Mouse (Mus musculus): Measurements from ENCODE around the gene Rhobtb3.
"Not testable (repeated sequence)": the region's sequence is repeated elsewhere in the genome, so short reads cannot be mapped to it uniquely, and the experiment has no call there.

DNA sequence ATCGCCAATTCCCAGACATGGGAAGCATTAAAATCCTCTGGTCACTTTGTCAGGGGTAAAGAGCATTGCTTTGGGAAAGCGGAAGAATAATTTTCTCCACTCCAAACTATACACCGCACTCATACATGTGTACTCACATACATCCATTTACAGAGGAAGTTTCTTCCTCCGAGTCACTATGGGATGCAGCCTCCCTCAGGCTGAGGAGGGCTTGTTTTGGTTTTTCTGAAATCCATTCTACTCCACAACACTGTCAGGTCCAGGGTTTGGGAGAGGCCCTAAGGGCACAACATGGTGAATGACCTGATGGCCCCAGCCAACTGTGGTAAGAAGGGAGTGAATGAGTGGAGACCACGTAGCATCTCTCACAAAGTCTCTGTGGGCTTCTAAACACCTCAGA is 14.7 kb downstream of the Rhobtb3 start:
- not testable (repeated sequence) for TF ChIP-seq POLR2A (IDR thresholded peaks at IDR 0.05; ENCODE audit: extremely low read depth, insufficient read depth, low read length); CTCF (IDR thresholded peaks at IDR 0.05; ENCODE audit: low read depth, low read length)
